In genomic region chr5:113858971-113859370, GRCm38 (mm10) we compare ENCODE assay signal across 8 mouse cellular contexts. TPM values are rescaled to one million over a fixed set of nuclear protein-coding genes. Genes with fewer than 3 reads are reported as not detected.
A peak's percentile ranks its signal among the peaks of the same experiment; 100 is the strongest.
DNase-seq lines count a peak whose midpoint lies in the region; ATAC-seq lines count a peak whose summit lies in the region.

No protein-coding gene starts in this region.

- WGBS in lung, embryonic 15.5 days, result 30% methylated on average over 5 of the region's 5 CpGs
- 73% methylated on average over 5 of the region's 5 CpGs for WGBS in midbrain, embryonic 15.5 days

- peak; percentile 49 for DNase-seq in adrenal gland, adult 2 months
- DNase-seq in adrenal gland, postnatal 4 days (ENCODE audit: low spot score in 2 of 2), result no peak
- DNase-seq in adipocyte (ENCODE audit: low spot score), result peak; percentile 45
- peak; percentile 68 for DNase-seq in heart, postnatal 4 days
- DNase-seq in urinary bladder, postnatal 14 days (ENCODE audit: low spot score), result no peak
- no peak for DNase-seq in cerebellum, postnatal 36 days

- no peak overlapping the region; the same call in 1 of the 2 replicates for H3K9ac ChIP-seq in lung, embryonic 15.5 days
- no peak overlapping the region for H3K9ac ChIP-seq in midbrain, embryonic 15.5 days

- ATAC-seq in lung, embryonic 15.5 days (ENCODE audit: borderline replicate concordance, extremely low read depth, low FRiP score, low TSS enrichment), result peak; percentile 63
- no peak for ATAC-seq in midbrain, embryonic 15.5 days (replicated peaks)

- H3K4me1 ChIP-seq in lung, embryonic 15.5 days, result peaks cover 40% of the 10 kb centered on the region
- H3K4me1 ChIP-seq in midbrain, embryonic 15.5 days, result peaks cover 66% of the 10 kb centered on the region

- H3K9me3 ChIP-seq in lung, embryonic 15.5 days, result no peaks in the 10 kb centered on the region
- H3K9me3 ChIP-seq in midbrain, embryonic 15.5 days, result no peaks in the 10 kb centered on the region

- peak overlapping the region; percentile 44 for H3K27ac ChIP-seq in lung, embryonic 15.5 days
- H3K27ac ChIP-seq in midbrain, embryonic 15.5 days, result no peak overlapping the region

- peaks cover 13% of the 10 kb centered on the region for H3K36me3 ChIP-seq in lung, embryonic 15.5 days
- H3K36me3 ChIP-seq in midbrain, embryonic 15.5 days (replicated peaks), result no peaks in the 10 kb centered on the region; the same call in 1 of the 2 replicates

- no peaks in the 10 kb centered on the region for H3K27me3 ChIP-seq in lung, embryonic 15.5 days
- H3K27me3 ChIP-seq in midbrain, embryonic 15.5 days (replicated peaks), result no peaks in the 10 kb centered on the region

- no peak overlapping the region for H3K4me2 ChIP-seq in lung, embryonic 15.5 days
- no peak overlapping the region for H3K4me2 ChIP-seq in midbrain, embryonic 15.5 days

- no peak overlapping the region for H3K4me3 ChIP-seq in lung, embryonic 15.5 days
- no peak overlapping the region for H3K4me3 ChIP-seq in midbrain, embryonic 15.5 days

RNA-seq across cellular contexts. Expression of gene Selplg, which starts 26.5 kb away (rescaled TPM):
- total RNA-seq in adrenal gland, adult 2 months (2021), result 1 to 10 TPM; 5.1 to 6.5 TPM
- polyA plus RNA-seq in adrenal gland, adult 2 months (2012; rRNA removed), result 16.3 and 18.0 TPM in 2 replicates
- 1 to 10 TPM; 3.2 to 4.3 TPM for total RNA-seq in adrenal gland, postnatal 4 days (2021)
- total RNA-seq in heart, postnatal 4 days (2021), result 1 to 10 TPM; 1.3 to 2.1 TPM
- polyA plus RNA-seq in lung, embryonic 15.5 days (2015; fragmentation: Nextera tagmentation; extraction: Ambion mirVana), result 4.6 and 8.2 TPM in 2 replicates
- 2.4 and 2.8 TPM in 2 replicates for polyA plus RNA-seq in midbrain, embryonic 15.5 days (2015; fragmentation: Nextera tagmentation; extraction: Ambion mirVana)

RNA-seq across cellular contexts. Expression of gene Coro1c, which starts 49.6 kb away (rescaled TPM):
- 10 to 100 TPM; 43.3 to 75.5 TPM for total RNA-seq in adrenal gland, adult 2 months (2021)
- 29.1 and 31.3 TPM in 2 replicates for polyA plus RNA-seq in adrenal gland, adult 2 months (2012; rRNA removed)
- total RNA-seq in adrenal gland, postnatal 4 days (2021), result 100 to 1,000 TPM in 1 of 2 experiments, 10 to 100 TPM in 1; 99.1 to 105 TPM
- 100 to 1,000 TPM in 1 of 2 experiments, 10 to 100 TPM in 1; 92.4 to 108 TPM for total RNA-seq in heart, postnatal 4 days (2021)
- 143 and 144 TPM in 2 replicates for polyA plus RNA-seq in lung, embryonic 15.5 days (2015; fragmentation: Nextera tagmentation; extraction: Ambion mirVana)
- polyA plus RNA-seq in midbrain, embryonic 15.5 days (2015; fragmentation: Nextera tagmentation; extraction: Ambion mirVana), result 198 and 206 TPM in 2 replicates

RNA-seq across cellular contexts. Expression of gene Tmem119, which starts 58.7 kb away (rescaled TPM):
- total RNA-seq in adrenal gland, adult 2 months (2021), result 10 to 100 TPM; 10.1 to 19.8 TPM
- 20.1 and 21.1 TPM in 2 replicates for polyA plus RNA-seq in adrenal gland, adult 2 months (2012; rRNA removed)
- total RNA-seq in adrenal gland, postnatal 4 days (2021), result 10 to 100 TPM; 24.5 to 25.2 TPM
- 10 to 100 TPM; 11.7 to 13.7 TPM for total RNA-seq in heart, postnatal 4 days (2021)
- 47.0 and 48.1 TPM in 2 replicates for polyA plus RNA-seq in lung, embryonic 15.5 days (2015; fragmentation: Nextera tagmentation; extraction: Ambion mirVana)
- 5.7 and 6.3 TPM in 2 replicates for polyA plus RNA-seq in midbrain, embryonic 15.5 days (2015; fragmentation: Nextera tagmentation; extraction: Ambion mirVana)

Comparison
In these comparisons a context has a peak if more than half of its experiments do, and no peak if none do; other contexts are left out.
1. DNase-seq: peak in adrenal gland, adult 2 months (single experiment), adipocyte (single experiment) and heart, postnatal 4 days (single experiment); none in adrenal gland, postnatal 4 days (0 of 2), urinary bladder, postnatal 14 days (single experiment) and cerebellum, postnatal 36 days (0 of 2).